Mouse (Mus musculus) midbrain, embryonic 15.5 days (tissue): Measurements from ENCODE around the gene Cadps. TPM values are rescaled to one million over a fixed set of nuclear protein-coding genes. Genes with fewer than 3 reads are reported as not detected.

Experiments
- ATAC-seq: fragments of 200-750 bp; cut with Nextera tagmentation; replicated peaks from 2 replicates; pipeline ENCODE4 v1.8.0; 2017; ENCODE audit warnings: moderate TSS enrichment
- H3K27ac ChIP-seq: fragments of 300-500 bp; sonication (generic); 2 replicates; pipeline ENCODE4 v1.5.1; 2015; ENCODE audit warnings: mild to moderate bottlenecking, inconsistent platforms
- H3K27me3 ChIP-seq: fragments of 300-500 bp; sonication (generic); replicated peaks from 2 replicates; pipeline ENCODE4 v1.6.1; 2015; ENCODE audit warnings: inconsistent platforms
- H3K36me3 ChIP-seq: fragments of 300-500 bp; sonication (generic); replicated peaks from 2 replicates; pipeline ENCODE4 v1.6.1; 2015; ENCODE audit warnings: inconsistent platforms
- H3K4me1 ChIP-seq: fragments of 300-500 bp; sonication (generic); 2 replicates; pipeline ENCODE4 v1.6.1; 2015; ENCODE audit warnings: inconsistent platforms
- H3K4me2 ChIP-seq: fragments of 300-500 bp; sonication (generic); 2 replicates; pipeline ENCODE4 v1.6.1; 2015; ENCODE audit warnings: inconsistent platforms, mild to moderate bottlenecking, moderate library complexity
- H3K4me3 ChIP-seq: fragments of 300-500 bp; sonication (generic); 2 replicates; pipeline ENCODE4 v1.5.1; 2015; ENCODE audit warnings: mild to moderate bottlenecking, inconsistent platforms
- H3K9ac ChIP-seq: fragments of 300-500 bp; sonication (generic); 2 replicates; pipeline ENCODE4 v1.6.1; 2015; ENCODE audit warnings: mild to moderate bottlenecking, inconsistent platforms
- H3K9me3 ChIP-seq: fragments of 300-500 bp; sonication (generic); 2 replicates; pipeline ENCODE4 v1.6.1; 2016; ENCODE audit warnings: inconsistent platforms
- WGBS: fragments of 180-500 bp; shearing (Covaris S2); methylation state at CpG from one replicate; pipeline ENCODE4 v1.1.7; 2015; ENCODE audit warnings: mixed read lengths; 5-methylcytosine and 5-hydroxymethylcytosine counted together
- polyA plus RNA-seq: library from polyadenylated mRNA; unstranded; fragments of >200 nt; fragmentation: Nextera tagmentation; extraction: Ambion mirVana; gene quantifications from 2 replicates; pipeline ENCODE4 v1.2.1, GENCODE M21; 2015

Cadps gene
- polyA plus RNA-seq, 1 experiment from 2014 or later = 43.8 TPM

DNA sequence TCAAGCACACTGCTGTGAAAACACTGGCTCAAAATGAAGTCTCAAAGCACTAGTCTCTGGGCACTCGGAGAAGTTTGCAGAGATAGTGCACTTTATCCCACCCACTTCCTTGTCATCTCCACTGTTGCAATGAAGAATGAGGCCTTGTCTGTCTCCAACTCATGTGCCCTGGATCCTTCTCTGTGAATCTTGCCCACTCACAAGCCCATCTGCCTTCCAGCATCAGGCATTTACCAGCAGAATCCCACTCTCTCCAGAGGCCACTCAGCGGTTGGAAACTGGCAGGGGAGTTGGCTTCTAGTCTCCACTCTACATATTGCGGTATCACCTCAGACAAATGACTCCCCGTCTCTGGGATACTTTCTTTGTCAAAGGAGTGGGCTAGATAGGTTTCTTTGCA, 384.9 kb downstream of the Cadps start:
- Histone ChIP-seq H3K36me3 (peaks cover 3% of the 10 kb centered on the region; the same call in 1 of the 2 replicates), H3K4me3 (no peak overlapping the region), H3K9ac (no peak overlapping the region), H3K4me2 (no peak overlapping the region), H3K4me1 (no peaks in the 10 kb centered on the region), H3K27ac (no peak overlapping the region), H3K27me3 (no peaks in the 10 kb centered on the region), H3K9me3 (no peaks in the 10 kb centered on the region)
- WGBS = 80% methylated on average over 4 of the region's 4 CpGs
- no peak for ATAC-seq

DNA sequence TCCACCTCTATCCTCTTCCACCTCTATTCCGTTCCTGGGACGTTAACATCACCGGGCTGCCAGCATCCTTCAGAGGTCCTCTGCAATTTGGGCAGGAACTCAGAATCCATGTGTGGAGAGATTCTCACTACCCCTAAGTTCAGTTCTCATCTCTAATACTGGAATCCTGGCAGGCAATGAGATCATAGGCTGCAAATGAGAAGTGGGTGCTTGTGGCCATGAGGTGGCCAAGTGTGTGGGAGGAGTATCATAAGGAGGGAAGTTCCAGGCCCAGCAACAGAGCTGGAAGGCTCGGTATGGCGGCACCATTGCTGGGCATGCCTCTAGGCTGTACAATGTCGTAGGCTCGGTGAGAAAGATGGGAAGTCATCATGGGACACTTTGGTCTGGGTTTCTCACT, 385.5 kb downstream of the Cadps start:
- H3K27ac ChIP-seq = no peak overlapping the region
- 92% methylated on average over 7 of the region's 7 CpGs for WGBS
- H3K9me3 ChIP-seq = no peaks in the 10 kb centered on the region
- H3K27me3 ChIP-seq = no peaks in the 10 kb centered on the region
- H3K4me3 ChIP-seq = no peak overlapping the region
- H3K36me3 ChIP-seq = peaks cover 3% of the 10 kb centered on the region; the same call in 1 of the 2 replicates
- no peak overlapping the region for H3K9ac ChIP-seq
- no peaks in the 10 kb centered on the region for H3K4me1 ChIP-seq
- ATAC-seq = peak; percentile 37; the same call in 1 of the 2 replicates
- no peak overlapping the region for H3K4me2 ChIP-seq

DNA sequence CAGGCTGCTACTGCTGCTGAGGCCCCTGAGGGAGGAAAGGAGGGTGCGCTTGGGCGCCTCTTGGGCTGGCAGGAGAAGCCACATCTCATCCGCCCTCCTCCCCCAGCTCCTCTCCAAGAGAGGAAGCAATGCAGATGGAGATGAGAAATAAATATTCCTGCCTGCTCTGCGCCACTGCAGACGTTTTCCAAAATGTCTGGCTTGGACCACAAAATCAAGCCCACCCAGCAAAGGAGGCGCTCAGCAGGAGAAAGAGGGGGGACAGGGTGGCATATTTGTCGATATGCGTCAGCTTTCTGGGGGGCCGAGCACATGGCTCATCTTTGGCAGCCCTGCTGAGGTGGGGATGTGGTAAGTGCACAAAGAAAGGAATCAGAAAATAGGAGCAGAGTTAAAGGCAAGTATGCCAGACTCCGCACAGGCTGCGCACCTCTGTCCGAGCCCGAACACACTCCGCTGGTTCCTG, 385.9 kb downstream of the Cadps start:
- no peaks in the 10 kb centered on the region for H3K4me1 ChIP-seq
- no peaks in the 10 kb centered on the region for H3K27me3 ChIP-seq
- H3K4me2 ChIP-seq = no peak overlapping the region
- H3K9me3 ChIP-seq = no peaks in the 10 kb centered on the region
- no peak overlapping the region for H3K9ac ChIP-seq
- peaks cover 3% of the 10 kb centered on the region; the same call in 1 of the 2 replicates for H3K36me3 ChIP-seq
- ATAC-seq = 0 out of 2 replicates have a peak, but pooled peaks have one; percentile 20
- no peak overlapping the region for H3K27ac ChIP-seq
- no peak overlapping the region for H3K4me3 ChIP-seq
- WGBS = 87% methylated on average over 14 of the region's 14 CpGs

DNA sequence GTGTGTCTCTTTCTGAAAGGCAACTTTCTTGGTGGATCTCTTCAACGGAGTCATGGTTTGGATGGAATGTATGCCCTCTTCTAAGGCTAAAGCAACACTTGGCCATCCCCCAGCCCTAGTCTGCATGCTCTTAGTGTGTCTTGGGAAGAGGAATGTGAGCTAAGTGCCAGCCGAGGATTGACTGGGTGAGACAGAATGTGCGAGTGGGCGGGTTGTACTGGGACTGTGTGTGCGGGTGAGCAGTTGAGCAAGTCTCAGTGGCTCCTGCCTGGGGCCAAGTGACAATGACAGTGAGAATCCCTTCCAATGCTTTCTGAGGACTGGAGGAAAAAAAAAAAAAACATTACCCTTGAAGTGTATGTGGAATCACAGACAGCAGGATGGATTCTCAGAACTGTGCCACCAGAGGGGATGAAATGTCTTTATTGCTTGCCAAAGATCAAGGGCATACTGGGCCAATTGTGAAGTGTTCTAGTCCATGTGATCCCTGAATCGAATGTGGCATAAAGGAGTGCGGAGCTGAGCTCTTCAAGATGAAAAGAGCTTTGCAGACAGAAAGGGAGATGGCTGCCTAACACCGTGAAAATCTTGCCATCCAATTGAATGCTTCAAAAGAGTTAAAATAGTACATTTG, 394.7 kb downstream of the Cadps start:
- WGBS = 48% methylated on average over 8 of the region's 8 CpGs

DNA sequence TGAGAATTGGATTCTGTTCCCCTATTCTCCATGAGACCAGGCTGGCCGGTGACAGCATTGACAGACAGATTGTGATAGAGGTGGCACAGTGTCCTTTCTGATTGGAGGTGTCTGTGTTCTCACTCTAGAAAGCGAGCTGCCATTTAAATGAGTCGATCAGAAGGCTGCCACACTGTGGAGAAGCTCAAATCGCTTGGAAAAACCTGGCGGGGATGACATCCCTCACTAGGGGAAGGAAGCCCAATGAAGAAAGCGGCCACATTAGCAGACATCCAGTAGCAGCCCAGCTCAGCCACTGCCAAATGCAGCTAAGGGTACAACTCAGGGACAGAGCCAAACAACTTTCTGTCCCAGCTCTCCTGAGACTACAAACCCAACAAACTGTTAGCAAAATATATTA, 397.6 kb downstream of the Cadps start:
- WGBS = 75% methylated on average over 6 of the region's 6 CpGs
- peaks cover 7% of the 10 kb centered on the region; the same call in 1 of the 2 replicates for H3K36me3 ChIP-seq
- no peak for ATAC-seq
- H3K4me1 ChIP-seq = no peaks in the 10 kb centered on the region
- H3K4me3 ChIP-seq = no peak overlapping the region
- no peaks in the 10 kb centered on the region for H3K9me3 ChIP-seq
- no peak overlapping the region for H3K4me2 ChIP-seq
- H3K9ac ChIP-seq = no peak overlapping the region
- no peaks in the 10 kb centered on the region for H3K27me3 ChIP-seq
- no peak overlapping the region for H3K27ac ChIP-seq

More for the DNA sequence above, 394.7 kb downstream of the Cadps start:
- Histone ChIP-seq H3K36me3 (peaks cover 7% of the 10 kb centered on the region; the same call in 1 of the 2 replicates), H3K4me3 (no peak overlapping the region), H3K9me3 (no peaks in the 10 kb centered on the region), H3K4me1 (no peaks in the 10 kb centered on the region), H3K27ac (no peak overlapping the region), H3K9ac (no peak overlapping the region), H3K4me2 (no peak overlapping the region), H3K27me3 (no peaks in the 10 kb centered on the region)
- peak; percentile 79 for ATAC-seq

DNA sequence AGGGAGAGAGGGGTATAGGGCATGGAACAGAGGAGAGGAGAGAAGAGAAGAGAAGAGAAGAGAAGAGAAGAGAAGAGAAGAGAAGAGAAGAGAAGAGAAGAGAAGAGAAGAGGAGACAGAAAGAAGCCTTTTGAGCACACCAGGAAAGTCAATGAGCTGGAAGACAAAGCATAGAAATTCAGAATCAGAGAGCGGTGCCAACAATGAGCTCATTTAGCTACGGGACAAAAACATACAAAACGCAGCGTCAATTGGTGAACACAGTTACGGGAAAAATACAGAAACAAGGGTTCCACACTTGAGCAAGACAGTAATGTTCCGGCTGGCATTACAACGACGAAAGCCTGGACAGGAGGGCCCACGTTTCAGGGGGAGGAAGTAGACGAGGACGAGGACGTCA, 412.6 kb downstream of the Cadps start:
- no peak overlapping the region for H3K9ac ChIP-seq
- peaks cover 17% of the 10 kb centered on the region for H3K27me3 ChIP-seq
- H3K4me2 ChIP-seq = no peak overlapping the region
- no peaks in the 10 kb centered on the region for H3K9me3 ChIP-seq
- peaks cover 10% of the 10 kb centered on the region; the same call in 1 of the 2 replicates for H3K36me3 ChIP-seq
- H3K4me3 ChIP-seq = no peak overlapping the region
- 74% methylated on average over 12 of the region's 12 CpGs for WGBS
- no peak for ATAC-seq
- H3K27ac ChIP-seq = no peak overlapping the region
- H3K4me1 ChIP-seq = no peaks in the 10 kb centered on the region

DNA sequence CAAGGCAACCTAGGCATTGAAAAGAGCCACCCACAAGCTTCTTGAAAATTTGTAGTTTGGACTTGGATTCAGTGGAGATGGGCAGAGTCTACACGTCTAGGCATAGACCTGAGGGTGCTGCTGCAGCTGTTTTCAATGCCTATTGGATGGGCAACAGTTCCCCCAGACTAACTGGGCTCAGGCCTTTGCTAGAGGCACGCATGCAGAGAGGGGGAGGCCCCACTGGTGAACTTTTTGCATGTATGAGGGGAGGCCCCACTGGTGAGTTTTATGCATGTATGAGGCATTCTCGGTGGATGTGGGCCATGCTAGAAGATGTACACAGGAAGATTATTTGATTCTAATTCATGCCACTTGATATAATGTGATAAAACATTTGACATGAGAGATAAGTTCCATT, 413.1 kb downstream of the Cadps start:
- ATAC-seq = no peak
- no peaks in the 10 kb centered on the region for H3K4me1 ChIP-seq

DNA sequence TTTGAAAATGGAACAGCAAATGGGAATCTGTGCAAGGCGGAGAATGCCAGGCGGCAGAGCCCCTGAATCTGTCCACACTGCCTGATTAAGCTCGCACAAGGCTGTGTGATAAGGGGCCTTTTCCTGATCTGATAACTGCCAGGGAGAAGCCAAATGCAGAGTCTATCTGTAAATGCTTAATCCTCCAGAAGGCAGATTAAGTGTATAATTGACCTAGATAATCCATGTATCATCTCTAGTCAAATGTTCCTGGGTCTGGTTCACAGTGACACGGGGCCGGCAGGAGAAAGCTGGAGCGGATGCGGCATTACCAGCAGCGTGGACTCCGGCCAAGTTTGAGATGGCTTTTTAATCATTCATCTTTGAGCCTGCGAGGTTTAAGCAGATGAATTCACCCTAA, 416.3 kb downstream of the Cadps start:
- ATAC-seq = no peak
- Histone ChIP-seq H3K4me2 (no peak overlapping the region), H3K9me3 (no peaks in the 10 kb centered on the region), H3K27ac (no peak overlapping the region), H3K4me1 (no peaks in the 10 kb centered on the region), H3K27me3 (peaks cover 25% of the 10 kb centered on the region), H3K36me3 (peaks cover 13% of the 10 kb centered on the region; the same call in 1 of the 2 replicates), H3K4me3 (no peak overlapping the region), H3K9ac (no peak overlapping the region)
- WGBS = 55% methylated on average over 10 of the region's 10 CpGs

More for the DNA sequence above, 413.1 kb downstream of the Cadps start:
- Histone ChIP-seq H3K9me3 (no peaks in the 10 kb centered on the region), H3K27ac (no peak overlapping the region), H3K4me3 (no peak overlapping the region), H3K36me3 (peaks cover 10% of the 10 kb centered on the region; the same call in 1 of the 2 replicates), H3K9ac (no peak overlapping the region), H3K27me3 (peaks cover 19% of the 10 kb centered on the region), H3K4me2 (no peak overlapping the region)
- 79% methylated on average over 3 of the region's 3 CpGs for WGBS

DNA sequence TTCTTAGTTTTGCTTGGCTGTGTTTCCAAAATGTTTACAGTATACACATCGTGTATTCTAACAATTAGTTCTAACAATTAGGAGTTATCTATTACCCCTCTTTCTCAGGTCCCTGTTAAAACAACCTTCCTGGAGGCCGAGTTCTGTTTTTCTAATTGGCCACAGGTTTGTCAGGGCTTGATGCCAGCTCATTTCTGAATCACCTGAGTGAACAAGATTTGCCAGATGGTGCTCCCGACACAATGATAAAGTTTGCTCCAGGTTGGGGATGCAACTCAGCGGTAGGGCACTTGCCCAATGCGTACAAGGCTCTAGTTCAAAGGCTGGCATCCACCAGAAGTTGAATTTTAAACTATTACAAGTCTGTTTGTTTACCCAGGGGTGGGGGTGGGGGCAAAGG, 417.7 kb downstream of the Cadps start:
- Histone ChIP-seq H3K27ac (no peak overlapping the region), H3K9ac (no peak overlapping the region), H3K36me3 (0 out of 2 replicates have a peak, but pooled peaks cover 2% of the 10 kb centered on the region), H3K9me3 (no peaks in the 10 kb centered on the region), H3K27me3 (peaks cover 22% of the 10 kb centered on the region), H3K4me2 (no peak overlapping the region), H3K4me1 (no peaks in the 10 kb centered on the region), H3K4me3 (no peak overlapping the region)
- WGBS = 83% methylated on average over 5 of the region's 5 CpGs
- no peak for ATAC-seq

DNA sequence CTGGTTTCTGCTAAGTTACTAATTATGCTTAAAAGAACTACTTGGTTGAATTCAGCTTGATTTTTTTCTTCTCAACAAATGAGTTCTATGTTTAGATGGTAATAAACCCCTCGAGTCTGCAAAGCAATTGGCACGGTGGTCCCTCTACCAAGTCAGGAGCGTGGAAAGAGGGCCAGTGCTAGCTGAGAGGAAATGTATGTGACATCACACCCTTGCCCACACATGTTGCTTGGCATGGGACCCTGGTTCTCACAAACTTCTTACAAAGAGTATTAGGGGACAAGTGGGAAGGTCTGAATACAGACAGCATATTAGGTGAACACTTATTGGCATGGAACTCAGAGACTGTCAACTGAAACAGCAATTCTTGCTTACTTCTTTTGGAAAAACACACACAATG, 418.2 kb downstream of the Cadps start:
- ATAC-seq = no peak
- no peaks in the 10 kb centered on the region for H3K4me1 ChIP-seq

DNA sequence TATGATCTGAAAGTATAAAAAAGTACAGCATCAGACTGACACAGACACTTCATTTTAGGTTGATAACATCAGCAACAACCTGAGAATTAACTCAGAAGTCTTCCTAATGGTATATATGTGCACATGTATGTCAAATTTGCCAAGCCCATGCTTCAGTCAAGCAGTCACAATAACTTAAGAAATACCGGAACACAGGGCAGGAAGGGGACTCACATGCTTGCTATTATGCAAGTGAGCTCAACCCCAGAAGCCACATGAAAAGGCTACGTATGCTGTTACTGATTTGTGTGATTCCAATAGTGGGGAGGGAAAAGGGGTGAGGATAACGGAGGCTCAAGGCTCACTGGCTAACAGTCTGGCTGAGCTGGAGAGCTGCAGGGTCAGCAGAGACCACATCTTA, 418.8 kb downstream of the Cadps start:
- ATAC-seq = no peak
- Histone ChIP-seq H3K9me3 (no peaks in the 10 kb centered on the region), H3K4me3 (no peak overlapping the region), H3K27me3 (peaks cover 29% of the 10 kb centered on the region), H3K4me1 (no peaks in the 10 kb centered on the region), H3K27ac (no peak overlapping the region), H3K9ac (no peak overlapping the region), H3K4me2 (no peak overlapping the region), H3K36me3 (0 out of 2 replicates have a peak, but pooled peaks cover 2% of the 10 kb centered on the region)
- WGBS = 69% methylated on average over 3 of the region's 3 CpGs

More for the DNA sequence above, 418.2 kb downstream of the Cadps start:
- no peak overlapping the region for H3K4me2 ChIP-seq
- H3K27me3 ChIP-seq = peaks cover 27% of the 10 kb centered on the region
- 0 out of 2 replicates have a peak, but pooled peaks cover 2% of the 10 kb centered on the region for H3K36me3 ChIP-seq
- 82% methylated on average over 3 of the region's 3 CpGs for WGBS
- H3K27ac ChIP-seq = no peak overlapping the region
- no peak overlapping the region for H3K4me3 ChIP-seq
- no peaks in the 10 kb centered on the region for H3K9me3 ChIP-seq
- no peak overlapping the region for H3K9ac ChIP-seq

DNA sequence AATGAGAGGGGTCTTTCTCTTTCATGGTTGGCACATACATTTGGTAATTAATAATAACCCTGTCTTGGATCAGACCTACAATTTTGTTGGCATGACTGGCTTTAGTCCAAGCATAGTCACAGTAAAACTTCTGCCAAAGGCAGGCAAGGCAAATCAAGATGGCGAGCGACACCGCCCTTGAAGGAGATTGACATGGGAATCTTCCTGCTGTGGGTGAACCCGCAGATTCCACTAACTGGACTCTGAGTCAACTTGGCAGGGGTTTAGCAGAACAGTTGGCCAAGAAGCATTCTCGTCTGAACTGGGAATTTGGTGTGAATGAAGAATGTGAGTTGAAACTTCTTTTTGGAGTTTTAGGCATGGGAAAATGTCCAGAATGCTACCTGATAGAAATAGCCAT, 422.8 kb downstream of the Cadps start:
- Histone ChIP-seq H3K36me3 (0 out of 2 replicates have a peak, but pooled peaks cover 2% of the 10 kb centered on the region), H3K4me3 (no peak overlapping the region), H3K4me2 (no peak overlapping the region), H3K27ac (no peak overlapping the region), H3K27me3 (peaks cover 54% of the 10 kb centered on the region), H3K9ac (no peak overlapping the region), H3K4me1 (no peaks in the 10 kb centered on the region), H3K9me3 (no peaks in the 10 kb centered on the region)
- WGBS = 79% methylated on average over 5 of the region's 5 CpGs
- no peak for ATAC-seq

DNA sequence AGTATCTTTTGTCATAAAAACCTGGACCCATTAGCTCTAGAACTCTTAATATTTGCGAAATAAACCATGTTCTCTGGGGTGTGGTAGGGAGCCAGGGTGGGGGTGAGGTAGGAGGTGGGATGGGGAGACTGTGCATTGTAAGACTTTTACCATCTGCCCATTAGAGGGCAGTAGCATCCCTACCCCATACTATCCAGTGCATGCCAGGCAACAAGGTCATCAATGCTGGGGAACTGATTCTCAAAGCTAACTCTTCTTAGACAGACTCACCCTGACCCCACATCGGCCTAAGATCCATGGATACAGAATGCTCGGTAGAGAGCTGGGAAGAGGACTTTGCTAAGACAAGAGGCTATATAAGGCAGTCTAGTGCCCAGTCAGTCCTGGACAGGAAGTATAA, 425.3 kb downstream of the Cadps start:
- Histone ChIP-seq H3K9me3 (no peaks in the 10 kb centered on the region), H3K4me1 (0 out of 2 replicates have a peak, but pooled peaks cover 5% of the 10 kb centered on the region), H3K9ac (no peak overlapping the region), H3K4me3 (no peak overlapping the region), H3K27ac (no peak overlapping the region), H3K27me3 (peaks cover 55% of the 10 kb centered on the region), H3K36me3 (no peaks in the 10 kb centered on the region), H3K4me2 (no peak overlapping the region)
- ATAC-seq = no peak
- 74% methylated on average over 3 of the region's 3 CpGs for whole genome bisulfite sequencing
